In the genomic region with DNA sequence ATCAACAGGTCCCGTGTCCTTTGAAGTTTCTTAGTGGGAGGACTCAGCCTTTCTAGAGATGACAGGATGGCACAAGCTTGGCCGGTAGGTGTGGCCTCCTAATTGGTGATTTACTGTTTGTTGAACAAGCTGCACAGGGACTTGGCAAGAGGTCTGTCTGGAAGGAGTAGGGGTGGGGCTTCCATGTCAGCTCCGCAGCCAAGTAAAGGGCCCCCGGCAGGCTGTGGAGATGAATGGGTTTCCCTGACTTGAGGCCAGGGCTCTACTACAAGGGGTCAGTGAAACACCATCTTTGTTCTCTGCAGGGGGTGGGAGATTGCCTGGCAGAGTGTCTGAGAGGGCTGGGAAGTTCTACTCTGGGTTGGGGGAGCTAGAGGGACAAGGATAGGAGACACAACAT, we compare ENCODE assay signal across 8 mouse cellular contexts.
DNase-seq lines count a peak whose midpoint lies in the region; ATAC-seq lines count a peak whose summit lies in the region.

No protein-coding gene starts in this region.

- H3K4me3 ChIP-seq in forebrain, embryonic 10.5 days: no peak overlapping the region
- no peak overlapping the region for H3K4me3 ChIP-seq in forebrain, embryonic 11.5 days (ENCODE audit: low read depth, low read length)
- H3K4me3 ChIP-seq in forebrain, embryonic 15.5 days: no peak overlapping the region
- H3K4me3 ChIP-seq in limb, embryonic 10.5 days: no peak overlapping the region

- H3K9me3 ChIP-seq in forebrain, embryonic 10.5 days: no peaks in the 10 kb centered on the region
- H3K9me3 ChIP-seq in forebrain, embryonic 11.5 days (ENCODE audit: control insufficient read depth, low read length): no peaks in the 10 kb centered on the region
- no peaks in the 10 kb centered on the region for H3K9me3 ChIP-seq in forebrain, embryonic 15.5 days
- no peaks in the 10 kb centered on the region for H3K9me3 ChIP-seq in limb, embryonic 10.5 days (replicated peaks)

- ATAC-seq in forebrain, embryonic 11.5 days (replicated peaks; ENCODE audit: low FRiP score): no peak
- ATAC-seq in forebrain, embryonic 15.5 days (replicated peaks): 0 out of 2 replicates have a peak, but pooled peaks have one; percentile 29

- H3K36me3 ChIP-seq in forebrain, embryonic 10.5 days (replicated peaks): no peaks in the 10 kb centered on the region
- H3K36me3 ChIP-seq in forebrain, embryonic 11.5 days (ENCODE audit: control insufficient read depth, insufficient read depth, low read length): no peaks in the 10 kb centered on the region
- H3K36me3 ChIP-seq in forebrain, embryonic 15.5 days: no peaks in the 10 kb centered on the region
- H3K36me3 ChIP-seq in limb, embryonic 10.5 days: no peaks in the 10 kb centered on the region

- WGBS in forebrain, embryonic 10.5 days: 21% methylated on average over 4 of the region's 4 CpGs
- 12% methylated on average over 4 of the region's 4 CpGs for WGBS in forebrain, embryonic 11.5 days
- WGBS in forebrain, embryonic 15.5 days: 13% methylated on average over 4 of the region's 4 CpGs
- WGBS in limb, embryonic 10.5 days: 2% methylated on average over 4 of the region's 4 CpGs

- peak overlapping the region; percentile 60; the same call in 1 of the 2 replicates for H3K27ac ChIP-seq in forebrain, embryonic 10.5 days
- H3K27ac ChIP-seq in forebrain, embryonic 11.5 days (ENCODE audit: low read depth, low read length): no peak overlapping the region
- H3K27ac ChIP-seq in forebrain, embryonic 15.5 days (replicated peaks): no peak overlapping the region
- peak overlapping the region; percentile 47 for H3K27ac ChIP-seq in limb, embryonic 10.5 days

- H3K9ac ChIP-seq in forebrain, embryonic 11.5 days (ENCODE audit: low read length): no peak overlapping the region
- H3K9ac ChIP-seq in forebrain, embryonic 15.5 days (replicated peaks): no peak overlapping the region

- H3K27me3 ChIP-seq in forebrain, embryonic 10.5 days (ENCODE audit: poor library complexity, severe bottlenecking): peaks cover 29% of the 10 kb centered on the region
- no peaks in the 10 kb centered on the region for H3K27me3 ChIP-seq in forebrain, embryonic 11.5 days (ENCODE audit: control insufficient read depth, insufficient read depth, low read length)
- no peaks in the 10 kb centered on the region for H3K27me3 ChIP-seq in forebrain, embryonic 15.5 days
- H3K27me3 ChIP-seq in limb, embryonic 10.5 days (ENCODE audit: low read depth, poor library complexity, severe bottlenecking): peaks cover 37% of the 10 kb centered on the region

- peaks cover 47% of the 10 kb centered on the region for H3K4me1 ChIP-seq in forebrain, embryonic 10.5 days
- peaks cover 7% of the 10 kb centered on the region; the same call in 1 of the 2 replicates for H3K4me1 ChIP-seq in forebrain, embryonic 11.5 days (replicated peaks; ENCODE audit: control insufficient read depth, insufficient read depth, low read length)
- peaks cover 9% of the 10 kb centered on the region for H3K4me1 ChIP-seq in forebrain, embryonic 15.5 days
- peaks cover 61% of the 10 kb centered on the region for H3K4me1 ChIP-seq in limb, embryonic 10.5 days

- DNase-seq in forebrain, embryonic 10.5 days (ENCODE audit: extremely low spot score, low spot score): no peak
- DNase-seq in forebrain, embryonic 11.5 days (ENCODE audit: low spot score): no peak
- DNase-seq in MN1 (ENCODE audit: low spot score) (peak; percentile 74), adipocyte (ENCODE audit: low spot score) (no peak)
- DNase-seq in limb, embryonic 10.5 days (ENCODE audit: low spot score): peak; percentile 49
- DNase-seq in retina, postnatal 1 day: peak; percentile 69
- DNase-seq in right cerebral cortex, postnatal 14 days: no peak

- no peak overlapping the region for H3K4me2 ChIP-seq in forebrain, embryonic 11.5 days (ENCODE audit: low read depth, low read length, severe bottlenecking)
- no peak overlapping the region for H3K4me2 ChIP-seq in forebrain, embryonic 15.5 days (replicated peaks)

Comparison
In these comparisons a context has a peak if more than half of its experiments do, and no peak if none do; other contexts are left out.
1. H3K27ac ChIP-seq: peak in forebrain, embryonic 10.5 days (single experiment) and limb, embryonic 10.5 days (single experiment); none in forebrain, embryonic 11.5 days (single experiment) and forebrain, embryonic 15.5 days (single experiment).
2. DNase-seq: peak in MN1 (single experiment), limb, embryonic 10.5 days (single experiment) and retina, postnatal 1 day (single experiment); none in forebrain, embryonic 10.5 days (single experiment), forebrain, embryonic 11.5 days (single experiment), right cerebral cortex, postnatal 14 days (single experiment) and adipocyte (single experiment).